Mouse (Mus musculus): ENCODE measurements around the gene Vps37d. TPM values are rescaled to one million over a fixed set of nuclear protein-coding genes. Genes with fewer than 3 reads are reported as not detected.
A peak's percentile ranks its signal among the peaks of the same experiment; 100 is the strongest.

Vps37d gene
- polyA plus RNA-seq, 1 experiment from 2014 or later: 7.1 TPM

DNA sequence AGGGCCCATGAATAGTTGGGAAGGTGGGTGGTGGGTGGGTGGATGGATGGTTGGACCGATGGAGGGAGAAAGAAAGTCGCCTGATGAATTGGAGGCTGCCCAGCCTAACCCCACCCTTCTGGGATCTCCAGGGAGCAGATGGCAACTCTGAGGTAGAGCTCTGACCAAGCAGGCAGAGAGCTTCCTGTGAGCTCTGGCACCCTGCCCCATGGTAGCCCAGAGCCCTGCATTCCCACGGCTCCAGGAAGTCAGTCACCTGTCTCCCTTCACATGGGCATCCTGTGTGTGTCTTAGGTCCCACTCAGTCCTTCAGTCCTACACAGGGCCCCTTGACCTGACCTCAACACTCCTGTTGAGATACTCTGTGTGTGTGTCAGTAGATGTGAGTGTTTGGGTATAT, 40.1 kb downstream of the Vps37d start:
- H3K27me3 ChIP-seq (ENCODE audit: insufficient read depth, poor library complexity, severe bottlenecking): no peaks in the 10 kb centered on the region
- no peak overlapping the region for H3K27ac ChIP-seq
- peaks cover 52% of the 10 kb centered on the region for H3K36me3 ChIP-seq
- DNase-seq (ENCODE audit: low spot score): no peak
- H3K9me3 ChIP-seq: no peaks in the 10 kb centered on the region
- WGBS: 81% methylated on average over 3 of the region's 3 CpGs
- peaks cover 38% of the 10 kb centered on the region for H3K4me1 ChIP-seq
- H3K4me3 ChIP-seq: no peak overlapping the region

DNA sequence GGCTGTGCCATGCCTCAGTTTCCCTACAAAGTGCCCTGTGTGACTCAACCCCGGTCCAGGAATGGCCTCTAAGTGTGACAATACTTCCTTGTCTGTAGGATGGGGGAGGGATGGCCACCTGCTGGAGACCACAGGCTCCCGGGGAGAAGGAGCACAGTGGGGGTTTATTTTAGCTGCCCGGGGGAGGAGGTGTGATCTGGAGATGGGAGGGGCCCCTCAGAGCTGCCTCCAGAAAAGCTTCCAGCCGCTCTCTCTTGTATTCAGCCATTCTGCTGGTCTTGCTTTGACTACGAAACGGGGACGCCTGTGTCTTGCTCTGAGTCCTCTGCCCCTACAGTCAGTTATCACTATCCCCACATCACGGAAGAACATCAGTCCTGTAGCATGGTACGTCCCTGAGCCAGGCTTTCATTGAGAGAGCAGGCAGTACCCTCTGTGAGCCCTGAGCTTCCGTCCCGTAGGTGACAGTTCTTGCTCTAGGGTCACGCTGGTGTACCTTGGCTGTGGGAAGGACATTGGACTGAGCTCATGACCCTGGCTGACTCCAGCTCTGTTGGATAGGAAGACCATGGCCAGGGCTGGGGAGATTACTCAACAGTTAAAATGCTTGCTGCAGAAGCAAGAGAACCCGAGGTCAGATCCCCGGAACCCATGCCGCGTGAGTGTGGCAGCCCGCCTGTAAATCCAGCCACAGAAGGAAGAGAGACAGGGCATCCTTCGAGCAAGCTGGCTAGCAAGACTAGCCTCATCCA, 42.3 kb downstream of the Vps37d start:
- Histone ChIP-seq H3K36me3 (peaks cover 40% of the 10 kb centered on the region), H3K27me3 (ENCODE audit: insufficient read depth, poor library complexity, severe bottlenecking) (no peaks in the 10 kb centered on the region), H3K4me1 (peaks cover 25% of the 10 kb centered on the region), H3K27ac (no peak overlapping the region), H3K4me3 (no peak overlapping the region), H3K9me3 (no peaks in the 10 kb centered on the region)
- 52% methylated on average over 18 of the region's 18 CpGs for WGBS
- DNase-seq (ENCODE audit: low spot score): no peak

DNA sequence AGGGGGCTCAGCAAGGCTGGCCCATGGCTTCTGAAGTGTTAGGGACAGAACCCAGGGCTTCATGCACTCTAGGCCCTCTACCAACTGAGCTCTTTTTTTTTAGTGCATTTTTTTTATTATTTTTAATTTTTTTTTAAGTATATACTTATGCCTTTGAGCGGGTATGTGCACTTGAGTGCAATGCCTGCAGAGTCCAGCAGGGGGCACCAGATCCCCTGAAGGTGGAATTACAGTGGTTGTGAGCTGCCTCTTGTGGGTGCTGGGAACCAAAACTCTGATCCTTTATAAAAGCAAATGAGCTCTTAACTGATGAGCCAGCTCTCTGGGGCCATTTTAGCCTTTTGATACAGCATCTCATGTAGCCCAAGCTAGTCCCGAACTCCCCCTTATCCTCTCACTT, 43.5 kb downstream of the Vps37d start:
- no peak overlapping the region for H3K4me3 ChIP-seq
- no peak overlapping the region for H3K27ac ChIP-seq
- 91% methylated on average over 2 of the region's 2 CpGs for WGBS
- peaks cover 40% of the 10 kb centered on the region for H3K36me3 ChIP-seq
- H3K9me3 ChIP-seq: no peaks in the 10 kb centered on the region
- peaks cover 14% of the 10 kb centered on the region for H3K4me1 ChIP-seq
- no peaks in the 10 kb centered on the region for H3K27me3 ChIP-seq (ENCODE audit: insufficient read depth, poor library complexity, severe bottlenecking)
- no peak for DNase-seq (ENCODE audit: low spot score)

DNA sequence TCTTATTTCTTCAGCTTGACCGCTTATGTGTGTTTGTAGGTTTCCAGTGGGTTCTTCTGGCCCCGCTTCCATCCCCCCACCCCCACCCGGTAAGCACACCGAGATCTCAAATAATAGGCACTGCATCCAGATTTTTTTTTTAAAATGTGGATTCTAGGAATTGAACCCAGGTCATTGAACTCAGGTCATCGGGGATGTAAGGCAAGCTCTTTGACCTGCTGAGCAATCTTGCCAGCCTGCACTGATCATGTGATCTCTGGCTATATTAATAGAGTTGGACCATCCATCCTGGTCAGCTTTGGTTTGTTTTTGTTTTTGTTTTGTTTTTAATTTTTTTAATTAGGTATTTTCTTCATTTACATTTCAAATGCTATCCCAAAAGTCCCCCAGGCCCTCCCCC, 45.5 kb downstream of the Vps37d start:
- no peaks in the 10 kb centered on the region for H3K27me3 ChIP-seq (ENCODE audit: insufficient read depth, poor library complexity, severe bottlenecking)
- no peak overlapping the region for H3K4me3 ChIP-seq
- no peak overlapping the region for H3K27ac ChIP-seq
- peaks cover 22% of the 10 kb centered on the region for H3K36me3 ChIP-seq
- H3K4me1 ChIP-seq: peaks cover 21% of the 10 kb centered on the region
- H3K9me3 ChIP-seq: no peaks in the 10 kb centered on the region
- DNase-seq (ENCODE audit: low spot score): no peak
- WGBS: 88% methylated on average over 5 of the region's 5 CpGs

DNA sequence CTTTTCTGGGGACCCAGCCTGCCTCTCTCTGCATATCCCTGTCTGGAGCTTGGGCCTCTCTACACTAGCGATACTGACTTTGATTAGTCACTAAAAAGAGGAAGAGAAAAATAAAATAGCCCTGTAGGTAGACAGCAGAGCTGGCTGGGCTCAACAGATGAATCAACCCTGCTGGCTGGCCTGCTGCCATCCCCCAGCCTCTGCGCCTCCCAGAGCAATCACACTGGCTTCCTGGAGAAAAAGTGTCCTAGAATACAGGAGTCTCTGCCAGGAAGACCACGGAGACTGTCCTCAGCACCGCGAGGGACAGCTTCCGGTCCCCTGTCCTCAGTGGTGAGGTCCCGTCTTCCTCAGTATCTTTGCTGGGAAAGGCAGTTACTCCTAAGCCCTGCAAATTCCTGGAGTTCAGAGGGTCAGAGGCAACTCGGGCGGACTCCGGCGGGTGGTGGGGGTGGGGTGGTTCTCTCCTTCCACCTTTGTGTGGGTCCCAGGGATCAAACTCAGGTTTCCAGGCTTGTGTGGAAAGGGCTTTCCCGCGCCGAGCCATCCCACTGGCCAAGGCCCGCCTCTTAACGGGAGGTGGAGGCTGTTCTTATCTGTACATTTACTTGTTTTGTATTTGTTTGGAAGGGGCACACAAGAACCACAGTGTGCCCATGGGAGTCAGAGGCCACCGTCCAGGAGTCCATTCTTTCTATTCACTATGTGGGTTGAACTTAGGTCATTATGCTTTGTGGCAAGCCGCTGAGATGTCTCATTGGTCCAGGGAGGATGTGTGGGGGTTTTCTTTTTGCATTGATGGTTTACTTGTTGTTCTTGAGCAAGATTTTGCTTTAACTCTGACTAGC, 48.8 kb downstream of the Vps37d start:
- no peak for DNase-seq (ENCODE audit: low spot score)
- Histone ChIP-seq H3K4me1 (peaks cover 34% of the 10 kb centered on the region), H3K27me3 (ENCODE audit: insufficient read depth, poor library complexity, severe bottlenecking) (no peaks in the 10 kb centered on the region), H3K4me3 (peak overlapping the region; percentile 28; the same call in 1 of the 2 replicates), H3K9me3 (no peaks in the 10 kb centered on the region), H3K27ac (peak overlapping the region; percentile 56; the same call in 1 of the 2 replicates), H3K36me3 (peaks cover 11% of the 10 kb centered on the region; the same call in 1 of the 2 replicates)
- whole genome bisulfite sequencing: 44% methylated on average over 18 of the region's 18 CpGs

DNA sequence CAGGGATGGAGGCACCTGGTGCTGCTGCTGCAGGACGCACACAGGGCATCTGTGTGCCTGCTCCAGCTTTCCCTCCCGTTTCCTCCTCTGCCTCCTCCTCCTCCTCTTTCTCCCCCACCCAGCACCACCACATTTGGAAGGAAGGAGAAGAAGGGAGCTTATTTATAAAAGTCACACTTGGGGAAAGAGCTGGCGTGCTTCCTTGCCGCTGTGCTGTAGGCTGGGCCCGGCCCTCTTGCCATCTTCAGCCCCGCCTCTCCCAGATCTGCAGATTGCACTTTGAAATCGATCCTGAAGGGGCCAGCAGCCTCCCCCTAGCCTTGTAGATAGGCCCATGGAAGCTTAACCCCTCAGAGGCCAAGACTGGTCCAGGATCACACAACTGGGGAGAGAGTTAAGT, 52.2 kb downstream of the Vps37d start:
- H3K4me1 ChIP-seq: peaks cover 41% of the 10 kb centered on the region
- peak overlapping the region; percentile 33 for H3K4me3 ChIP-seq
- no peak for DNase-seq (ENCODE audit: low spot score)
- peak overlapping the region; percentile 47; the same call in 1 of the 2 replicates for H3K27ac ChIP-seq
- H3K27me3 ChIP-seq (ENCODE audit: insufficient read depth, poor library complexity, severe bottlenecking): no peaks in the 10 kb centered on the region; the same call in 1 of the 2 replicates
- H3K9me3 ChIP-seq: no peaks in the 10 kb centered on the region
- H3K36me3 ChIP-seq: no peaks in the 10 kb centered on the region
- WGBS: 12% methylated on average over 7 of the region's 7 CpGs

DNA sequence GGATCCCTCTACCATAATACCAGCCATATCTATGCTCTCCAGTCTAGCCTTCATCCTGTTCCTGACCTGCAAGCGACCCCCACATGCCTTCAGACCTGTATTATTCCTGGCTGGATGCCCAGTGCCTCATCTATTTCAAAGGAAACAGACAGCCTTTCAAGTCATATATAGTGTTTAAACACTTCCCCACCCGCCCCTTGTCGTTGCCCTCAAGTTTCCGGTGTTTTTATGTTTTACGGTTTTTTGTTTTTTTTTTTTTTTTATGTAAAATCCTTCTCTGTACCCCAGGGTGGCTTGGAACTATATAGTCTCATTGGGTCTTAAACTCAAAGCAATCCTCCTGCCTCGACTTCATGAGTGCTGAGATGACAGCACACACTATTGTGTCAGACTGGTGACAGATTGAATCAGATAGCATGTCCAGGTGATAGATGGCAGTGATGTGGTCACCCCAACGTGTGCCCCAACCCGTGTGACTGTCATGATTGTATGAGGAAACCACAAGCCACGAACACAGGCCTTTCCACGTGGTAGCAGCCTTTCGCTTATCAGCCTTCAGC, 53.3 kb downstream of the Vps37d start:
- peaks cover 41% of the 10 kb centered on the region for H3K4me1 ChIP-seq
- H3K9me3 ChIP-seq: no peaks in the 10 kb centered on the region
- H3K36me3 ChIP-seq: no peaks in the 10 kb centered on the region
- peak overlapping the region; percentile 85 for H3K4me3 ChIP-seq
- WGBS: 48% methylated on average over 11 of the region's 11 CpGs
- peak; percentile 89 for DNase-seq (ENCODE audit: low spot score)
- peak overlapping the region; percentile 10; the same call in 1 of the 2 replicates for H3K27ac ChIP-seq
- H3K27me3 ChIP-seq (ENCODE audit: insufficient read depth, poor library complexity, severe bottlenecking): no peaks in the 10 kb centered on the region; the same call in 1 of the 2 replicates

DNA sequence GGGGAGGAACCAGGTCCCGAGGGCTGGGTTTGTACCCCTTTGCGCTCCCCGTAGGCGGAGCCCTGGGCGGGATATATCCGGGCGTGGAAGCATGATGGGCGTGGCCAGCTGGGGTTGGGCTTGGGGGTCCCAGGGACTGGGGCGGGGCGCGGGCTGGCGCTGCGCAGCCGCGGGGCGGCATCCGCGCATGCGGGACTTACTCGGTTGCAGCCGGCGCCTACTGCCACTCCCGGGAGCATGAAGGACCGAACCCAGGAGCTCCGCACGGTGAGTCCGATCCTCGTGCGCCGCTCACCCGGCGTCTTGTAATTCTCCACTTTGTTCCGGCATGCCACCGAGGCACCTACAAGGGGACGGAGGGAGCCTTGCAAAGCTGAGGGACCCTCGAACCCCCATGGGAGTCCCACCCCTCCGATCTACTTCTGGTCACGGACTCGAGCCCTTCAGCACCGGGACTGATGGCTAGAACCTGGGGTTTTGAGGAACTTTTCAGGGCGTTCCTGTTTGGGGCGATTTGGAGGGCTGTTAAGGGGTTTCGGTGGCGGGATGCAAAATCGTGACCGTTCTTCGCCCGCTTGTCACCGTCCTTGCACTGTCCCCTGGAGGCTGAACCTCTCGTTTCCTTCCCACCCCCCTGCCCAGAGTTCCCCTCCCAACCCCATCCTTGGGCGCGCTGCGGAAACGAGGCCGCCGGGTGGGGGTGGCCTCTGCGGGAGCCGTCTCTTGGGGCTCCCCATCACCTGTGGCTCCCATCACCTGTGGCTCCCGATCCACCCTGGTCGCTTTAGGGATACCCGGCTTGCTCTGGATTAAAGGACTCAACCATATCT, 54.5 kb downstream of the Vps37d start, which contains the start of gene Stx1a:
Stx1a (plus strand) TSS at position 139 of the 830 bp plus-strand sequence.
- H3K27ac ChIP-seq: peak within 1 kb of the TSS; percentile 85
- peak within 1 kb of the TSS; percentile 85 for H3K4me3 ChIP-seq
- H3K9me3 ChIP-seq: no peaks in the 10 kb centered on the region
- no peaks in the 10 kb centered on the region; the same call in 1 of the 2 replicates for H3K27me3 ChIP-seq (ENCODE audit: insufficient read depth, poor library complexity, severe bottlenecking)
- peak; percentile 96 for DNase-seq (ENCODE audit: low spot score)
- H3K4me1 ChIP-seq: peaks cover 30% of the 10 kb centered on the region
- H3K36me3 ChIP-seq: no peaks in the 10 kb centered on the region
- WGBS: 1% methylated on average over 60 of the region's 61 CpGs

Other genes starting within 250 kb of the Vps37d start
- gene Tmem270, start 171.5 kb downstream of the Vps37d start, polyA plus RNA-seq (2016; fragmentation: Nextera tagmentation; extraction: Ambion mirVana): not detected in 2 replicates
- gene Cldn13, start 162.7 kb downstream of the Vps37d start, polyA plus RNA-seq (2016; fragmentation: Nextera tagmentation; extraction: Ambion mirVana): 6.1 and 8.5 TPM in 2 replicates
- 8.8 and 12.1 TPM in 2 replicates for gene Mettl27, start 145.9 kb downstream of the Vps37d start, polyA plus RNA-seq (2016; fragmentation: Nextera tagmentation; extraction: Ambion mirVana)
- gene Cldn4, start 131.3 kb downstream of the Vps37d start, polyA plus RNA-seq (2016; fragmentation: Nextera tagmentation; extraction: Ambion mirVana): 2.8 and 6.9 TPM in 2 replicates
- 2.7 and 10.2 TPM in 2 replicates for gene Cldn3, start 92.1 kb downstream of the Vps37d start, polyA plus RNA-seq (2016; fragmentation: Nextera tagmentation; extraction: Ambion mirVana)
- gene Abhd11, start 69.1 kb downstream of the Vps37d start, polyA plus RNA-seq (2016; fragmentation: Nextera tagmentation; extraction: Ambion mirVana): 57.8 and 63.7 TPM in 2 replicates
- 8.5 and 8.6 TPM in 2 replicates for gene Stx1a, start 54.8 kb downstream of the Vps37d start, polyA plus RNA-seq (2016; fragmentation: Nextera tagmentation; extraction: Ambion mirVana)
- 24.5 and 27.6 TPM in 2 replicates for gene Dnajc30, start 14.1 kb downstream of the Vps37d start, polyA plus RNA-seq (2016; fragmentation: Nextera tagmentation; extraction: Ambion mirVana)
- gene Bud23, start 13.3 kb downstream of the Vps37d start, polyA plus RNA-seq (2016; fragmentation: Nextera tagmentation; extraction: Ambion mirVana): 99.4 and 134 TPM in 2 replicates
- gene Mlxipl, start 11.6 kb upstream of the Vps37d start, polyA plus RNA-seq (2016; fragmentation: Nextera tagmentation; extraction: Ambion mirVana): 1.00 and 3.0 TPM in 2 replicates
- gene Tbl2, start 71.4 kb upstream of the Vps37d start, polyA plus RNA-seq (2016; fragmentation: Nextera tagmentation; extraction: Ambion mirVana): 25.1 and 25.4 TPM in 2 replicates
- 39.2 and 45.3 TPM in 2 replicates for gene Bcl7b, start 90.0 kb upstream of the Vps37d start, polyA plus RNA-seq (2016; fragmentation: Nextera tagmentation; extraction: Ambion mirVana)
- gene Baz1b, start 109.0 kb upstream of the Vps37d start, polyA plus RNA-seq (2016; fragmentation: Nextera tagmentation; extraction: Ambion mirVana): 30.6 and 44.4 TPM in 2 replicates
- gene Fzd9, start 173.0 kb upstream of the Vps37d start, polyA plus RNA-seq (2016; fragmentation: Nextera tagmentation; extraction: Ambion mirVana): 4.5 and 7.2 TPM in 2 replicates